Mouse (Mus musculus): ENCODE data around the gene Mdm1. TPM values are rescaled to one million over a fixed set of nuclear protein-coding genes. Genes with fewer than 3 reads are reported as not detected.

The Mdm1 gene
- polyA plus RNA-seq (2016; fragmentation: Nextera tagmentation; extraction: Ambion mirVana), result 64.9 and 66.8 TPM in 2 replicates

GRCm38 (mm10) chr10:118141018-118141883 lies at the start of gene Mdm1:
TSS of gene Mdm1 (plus strand) at chr10:118141811.
- Histone ChIP-seq H3K4me2 (replicated peaks) (peak within 1 kb of the TSS; percentile 71), H3K9ac (replicated peaks) (peak within 1 kb of the TSS; percentile 74), H3K27ac (replicated peaks) (peak within 1 kb of the TSS; percentile 80), H3K36me3 (peaks cover 5% of the 10 kb centered on the region), H3K4me3 (peak within 1 kb of the TSS; percentile 89), H3K27me3 (no peaks in the 10 kb centered on the region), H3K9me3 (no peaks in the 10 kb centered on the region), H3K4me1 (peaks cover 11% of the 10 kb centered on the region)
- peak; percentile 100 for ATAC-seq (ENCODE audit: low FRiP score, low read depth)
- WGBS, result 6% methylated on average over 47 of the region's 47 CpGs

- Histone ChIP-seq H3K9me3 (no peaks in the 10 kb centered on the region; the same call in 1 of the 2 replicates), H3K27me3 (no peaks in the 10 kb centered on the region), H3K36me3 (no peaks in the 10 kb centered on the region), H3K9ac (replicated peaks) (no peak overlapping the region), H3K4me2 (replicated peaks) (no peak overlapping the region), H3K4me1 (peaks cover 9% of the 10 kb centered on the region), H3K27ac (replicated peaks) (no peak overlapping the region), H3K4me3 (no peak overlapping the region)
- ATAC-seq (ENCODE audit: low FRiP score, low read depth), result no peak
- WGBS, result 83% methylated on average over 6 of the region's 6 CpGs
Measured at GRCm38 (mm10) chr10:118092745-118093144, 48.9 kb upstream of the Mdm1 start.

GRCm38 (mm10) chr10:118093728-118094127 lies 47.9 kb upstream of the Mdm1 start:
- no peak overlapping the region for H3K9ac ChIP-seq (replicated peaks)
- ATAC-seq (ENCODE audit: low FRiP score, low read depth), result no peak
- H3K27ac ChIP-seq (replicated peaks), result no peak overlapping the region
- no peaks in the 10 kb centered on the region for H3K27me3 ChIP-seq
- no peaks in the 10 kb centered on the region; the same call in 1 of the 2 replicates for H3K9me3 ChIP-seq
- no peak overlapping the region for H3K4me2 ChIP-seq (replicated peaks)
- no peaks in the 10 kb centered on the region for H3K4me1 ChIP-seq
- H3K36me3 ChIP-seq, result no peaks in the 10 kb centered on the region
- no peak overlapping the region for H3K4me3 ChIP-seq
- 66% methylated on average over 9 of the region's 9 CpGs for WGBS

GRCm38 (mm10) chr10:118094853-118095252 lies 46.8 kb upstream of the Mdm1 start:
- H3K27me3 ChIP-seq, result no peaks in the 10 kb centered on the region
- H3K4me3 ChIP-seq, result no peak overlapping the region
- WGBS, result 88% methylated on average over 4 of the region's 4 CpGs

GRCm38 (mm10) chr10:118096223-118096622 lies 45.4 kb upstream of the Mdm1 start:
- Histone ChIP-seq H3K9me3 (no peaks in the 10 kb centered on the region; the same call in 1 of the 2 replicates), H3K4me2 (replicated peaks) (no peak overlapping the region), H3K4me3 (no peak overlapping the region), H3K27me3 (no peaks in the 10 kb centered on the region), H3K4me1 (no peaks in the 10 kb centered on the region), H3K9ac (replicated peaks) (no peak overlapping the region), H3K36me3 (no peaks in the 10 kb centered on the region), H3K27ac (replicated peaks) (no peak overlapping the region)
- 83% methylated on average over 6 of the region's 6 CpGs for WGBS
- ATAC-seq (ENCODE audit: low FRiP score, low read depth), result no peak

More at GRCm38 (mm10) chr10:118094853-118095252, 46.8 kb upstream of the Mdm1 start:
- Histone ChIP-seq H3K4me2 (replicated peaks) (no peak overlapping the region), H3K4me1 (no peaks in the 10 kb centered on the region), H3K9ac (replicated peaks) (no peak overlapping the region), H3K36me3 (no peaks in the 10 kb centered on the region), H3K27ac (replicated peaks) (no peak overlapping the region), H3K9me3 (no peaks in the 10 kb centered on the region; the same call in 1 of the 2 replicates)
- no peak for ATAC-seq (ENCODE audit: low FRiP score, low read depth)

GRCm38 (mm10) chr10:118097898-118098297 lies 43.7 kb upstream of the Mdm1 start:
- Histone ChIP-seq H3K27me3 (no peaks in the 10 kb centered on the region), H3K9me3 (no peaks in the 10 kb centered on the region; the same call in 1 of the 2 replicates), H3K27ac (replicated peaks) (no peak overlapping the region), H3K4me2 (replicated peaks) (no peak overlapping the region), H3K4me1 (no peaks in the 10 kb centered on the region), H3K36me3 (no peaks in the 10 kb centered on the region), H3K4me3 (no peak overlapping the region), H3K9ac (replicated peaks) (no peak overlapping the region)
- WGBS, result 75% methylated on average over 3 of the region's 3 CpGs
- ATAC-seq (ENCODE audit: low FRiP score, low read depth), result no peak

GRCm38 (mm10) chr10:118100570-118100969 lies 41.0 kb upstream of the Mdm1 start:
- no peak overlapping the region for H3K4me3 ChIP-seq
- peaks cover 6% of the 10 kb centered on the region for H3K27me3 ChIP-seq
- no peak overlapping the region for H3K4me2 ChIP-seq (replicated peaks)
- ATAC-seq (ENCODE audit: low FRiP score, low read depth), result no peak
- no peaks in the 10 kb centered on the region; the same call in 1 of the 2 replicates for H3K9me3 ChIP-seq
- no peak overlapping the region for H3K9ac ChIP-seq (replicated peaks)
- H3K36me3 ChIP-seq, result no peaks in the 10 kb centered on the region
- no peaks in the 10 kb centered on the region; the same call in 1 of the 2 replicates for H3K4me1 ChIP-seq
- 39% methylated on average over 5 of the region's 5 CpGs for WGBS
- no peak overlapping the region for H3K27ac ChIP-seq (replicated peaks)

GRCm38 (mm10) chr10:118101056-118101455 lies 40.6 kb upstream of the Mdm1 start:
- Histone ChIP-seq H3K27ac (replicated peaks) (no peak overlapping the region), H3K4me2 (replicated peaks) (no peak overlapping the region), H3K4me3 (no peak overlapping the region), H3K9ac (replicated peaks) (no peak overlapping the region), H3K9me3 (no peaks in the 10 kb centered on the region; the same call in 1 of the 2 replicates), H3K36me3 (no peaks in the 10 kb centered on the region), H3K27me3 (peaks cover 6% of the 10 kb centered on the region), H3K4me1 (no peaks in the 10 kb centered on the region; the same call in 1 of the 2 replicates)
- 77% methylated on average over 2 of the region's 2 CpGs for WGBS
- no peak for ATAC-seq (ENCODE audit: low FRiP score, low read depth)

GRCm38 (mm10) chr10:118103020-118103666 lies 38.5 kb upstream of the Mdm1 start:
- H3K27ac ChIP-seq (replicated peaks), result peak overlapping the region; percentile 60

GRCm38 (mm10) chr10:118103906-118104305 lies 37.7 kb upstream of the Mdm1 start:
- Histone ChIP-seq H3K9ac (replicated peaks) (no peak overlapping the region), H3K27ac (replicated peaks) (peak overlapping the region; percentile 60; the same call in 1 of the 2 replicates), H3K9me3 (no peaks in the 10 kb centered on the region), H3K4me2 (replicated peaks) (no peak overlapping the region), H3K27me3 (peaks cover 6% of the 10 kb centered on the region), H3K36me3 (no peaks in the 10 kb centered on the region), H3K4me3 (no peak overlapping the region), H3K4me1 (no peaks in the 10 kb centered on the region; the same call in 1 of the 2 replicates)
- no peak for ATAC-seq (ENCODE audit: low FRiP score, low read depth)
- WGBS, result 83% methylated on average over 10 of the region's 10 CpGs

More at GRCm38 (mm10) chr10:118103020-118103666, 38.5 kb upstream of the Mdm1 start:
- peak overlapping the region; percentile 52 for H3K4me2 ChIP-seq (replicated peaks)
- no peaks in the 10 kb centered on the region for H3K36me3 ChIP-seq
- peak overlapping the region; percentile 47 for H3K9ac ChIP-seq (replicated peaks)
- ATAC-seq (ENCODE audit: low FRiP score, low read depth), result peak; percentile 95
- H3K9me3 ChIP-seq, result no peaks in the 10 kb centered on the region
- H3K27me3 ChIP-seq, result peaks cover 6% of the 10 kb centered on the region
- peak overlapping the region; percentile 36 for H3K4me3 ChIP-seq
- H3K4me1 ChIP-seq, result no peaks in the 10 kb centered on the region; the same call in 1 of the 2 replicates
- 2% methylated on average over 20 of the region's 20 CpGs for WGBS

GRCm38 (mm10) chr10:118107031-118107430 lies 34.6 kb upstream of the Mdm1 start:
- Histone ChIP-seq H3K4me3 (no peak overlapping the region), H3K4me2 (replicated peaks) (no peak overlapping the region), H3K9me3 (no peaks in the 10 kb centered on the region), H3K4me1 (peaks cover 4% of the 10 kb centered on the region; the same call in 1 of the 2 replicates), H3K9ac (replicated peaks) (no peak overlapping the region), H3K27me3 (peaks cover 6% of the 10 kb centered on the region), H3K36me3 (no peaks in the 10 kb centered on the region), H3K27ac (replicated peaks) (no peak overlapping the region; the same call in 1 of the 2 replicates)
- no peak for ATAC-seq (ENCODE audit: low FRiP score, low read depth)
- 80% methylated on average over 9 of the region's 9 CpGs for WGBS

Measured in midbrain, embryonic 12.5 days (tissue).